Mouse (Mus musculus) cerebellum, adult 2 months (tissue): ENCODE results near the gene Lrba.

Source experiments
- CTCF ChIP-seq: fragments of 200-500 bp; IDR thresholded peaks from 2 replicates; pipeline ENCODE4 v1.5.1; 2011; ENCODE audit warnings: low read depth, mild to moderate bottlenecking, control low read depth, low read length, moderate library complexity, borderline replicate concordance; ENCODE audit not compliant: insufficient read depth
- POLR2A ChIP-seq: fragments of 200-500 bp; IDR thresholded peaks from 2 replicates; pipeline ENCODE4 v1.6.1; 2011; ENCODE audit warnings: low read length, control low read depth, borderline replicate concordance; ENCODE audit not compliant: insufficient read depth

DNA sequence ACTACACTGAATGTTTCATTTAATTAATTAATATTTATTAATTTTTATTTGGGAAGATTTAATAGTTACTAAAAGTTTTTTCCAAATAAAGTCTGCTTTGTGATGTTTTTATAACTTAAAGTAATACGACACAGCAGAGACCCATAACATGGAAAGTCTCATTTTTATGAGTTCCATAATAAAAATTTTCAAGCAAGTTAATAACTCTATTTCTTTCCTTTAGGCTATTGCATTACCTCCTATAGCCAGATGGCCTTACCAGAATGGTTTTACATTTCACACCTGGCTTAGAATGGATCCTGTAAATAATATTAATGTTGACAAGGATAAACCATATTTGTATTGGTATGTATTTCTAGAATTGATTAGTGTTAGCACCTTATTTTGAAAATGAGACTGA is 70.4 kb downstream of the Lrba start:
- TF ChIP-seq CTCF: no peak
- TF ChIP-seq POLR2A: no peak
